Mouse (Mus musculus) heart, postnatal 25 days (tissue): ENCODE measurements at regions not wholly inside any gene's neighbourhood (a gene's known extent, or its start where the extent isn't known, plus 50 kb on each side); places are given as distances from the start of the nearest gene placed in this dataset.
A peak's percentile ranks its signal among the peaks of the same experiment; 100 is the strongest.

ENCODE experiments used
- DNase-seq: peaks from one replicate; pipeline ENCODE4 v3.0.0; 2022; ENCODE audit warnings: low spot score
- intact Hi-C: fragments of 180-260 bp; cut with DNase I; formaldehyde crosslinking; loops from one replicate; pipeline ENCODE4 v1.15.1; 2025

DNA sequence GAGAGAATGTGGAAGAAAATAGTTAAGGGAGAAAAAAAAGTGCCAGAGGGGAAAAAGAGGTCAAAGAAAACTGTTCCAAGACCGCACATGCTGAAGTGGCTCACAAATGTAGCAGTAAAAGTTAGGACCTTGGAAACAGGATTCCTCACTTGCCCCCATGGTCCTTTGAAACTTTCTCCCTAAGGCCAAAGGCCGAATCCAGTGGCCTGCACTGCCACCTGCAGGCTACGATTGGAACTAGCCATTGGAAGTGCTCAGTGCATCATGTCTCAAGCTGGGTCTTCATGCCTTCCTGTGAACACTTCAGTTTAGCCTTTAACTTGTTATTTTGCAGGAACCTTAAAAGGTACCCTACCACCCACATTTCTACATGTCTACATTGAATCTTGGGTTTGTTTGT, 56.3 kb upstream of the Mctp2 start:
- DNase-seq: peak; percentile 18
- intact Hi-C loops: loop anchor here (1.0 kb wide), 1 partner anchor 122 kb away; no protein-coding TSS in a partner anchor

GRCm38 (mm10) chr7:72391323-72391722, 84.9 kb upstream of the Mctp2 start:
- no peak for DNase-seq
- intact Hi-C loops: loop anchor here (10.0 kb wide), 1 partner anchor 1093 kb away; no protein-coding TSS in a partner anchor

GRCm38 (mm10) chr7:72400056-72400455, 93.6 kb upstream of the Mctp2 start:
- intact Hi-C loops: loop anchor here (1.0 to 5.0 kb wide), 4 partner anchors 977 to 1249 kb away; partner anchors contain the start of gene Rgma
- DNase-seq: peak; percentile 3

DNA sequence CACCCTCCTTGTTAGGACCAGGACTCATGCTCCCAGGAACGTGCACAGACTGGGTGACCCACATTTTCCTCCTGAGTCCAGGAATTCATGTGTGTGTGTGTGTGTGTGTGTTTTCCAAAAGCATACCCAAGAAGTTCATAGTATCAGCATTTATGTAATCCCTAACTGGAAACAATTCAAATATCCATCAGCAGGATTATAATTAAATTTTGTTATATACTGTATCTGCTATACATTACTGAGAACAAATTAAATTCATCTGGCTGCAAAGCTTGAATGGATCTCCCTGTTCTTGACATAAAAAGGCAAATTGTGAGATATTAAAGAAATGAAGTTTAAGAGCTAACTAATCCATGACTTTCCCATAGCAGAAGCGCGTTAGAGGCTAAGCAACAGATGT, 99.7 kb upstream of the Mctp2 start:
- intact Hi-C loops: no loop called here
- no peak for DNase-seq

GRCm38 (mm10) chr7:72408409-72408986, 102.1 kb upstream of the Mctp2 start:
- intact Hi-C loops: no loop called here

DNA sequence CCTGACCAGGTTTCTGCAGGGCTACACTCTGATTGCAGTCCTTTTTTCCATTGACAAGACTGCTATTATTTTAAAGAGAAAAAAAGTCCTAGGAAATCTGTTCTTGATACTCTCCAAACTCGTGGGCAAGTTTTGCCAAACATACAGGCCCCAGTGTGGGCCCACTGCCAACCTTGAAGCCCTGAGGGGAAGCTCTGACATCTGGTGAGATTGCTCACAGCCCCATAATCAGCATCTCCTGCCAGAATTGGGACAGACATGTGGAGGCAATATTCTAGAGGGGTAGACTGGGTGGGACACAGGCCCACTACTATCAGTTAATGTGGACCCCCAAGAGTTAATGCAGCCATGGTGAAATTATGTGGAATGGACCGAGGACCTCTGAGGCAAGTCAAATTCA, 132.1 kb upstream of the Mctp2 start:
- intact Hi-C loops: no loop called here
- DNase-seq: peak; percentile 33

More at GRCm38 (mm10) chr7:72408409-72408986, 102.1 kb upstream of the Mctp2 start:
- DNase-seq: no peak

DNA sequence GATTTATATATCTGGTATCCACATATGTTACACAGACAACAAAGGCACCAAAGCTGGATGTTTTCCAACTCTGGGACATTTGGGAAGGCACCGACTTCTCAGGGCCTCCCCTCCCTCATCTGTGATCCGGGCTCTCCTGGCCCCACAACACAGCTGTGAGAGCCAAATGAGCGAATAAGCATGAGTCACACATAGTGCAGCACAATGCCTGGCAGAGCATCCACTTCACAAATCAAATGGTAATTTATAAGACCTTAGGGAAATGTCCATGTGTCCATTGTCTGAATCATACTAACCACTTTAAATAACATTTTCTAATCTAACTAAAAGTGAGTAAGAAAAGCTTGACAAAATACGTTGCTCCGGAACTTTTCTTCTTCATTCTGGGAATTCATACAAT, 135.6 kb upstream of the Mctp2 start:
- intact Hi-C loops: no loop called here
- peak; percentile 26 for DNase-seq

DNA sequence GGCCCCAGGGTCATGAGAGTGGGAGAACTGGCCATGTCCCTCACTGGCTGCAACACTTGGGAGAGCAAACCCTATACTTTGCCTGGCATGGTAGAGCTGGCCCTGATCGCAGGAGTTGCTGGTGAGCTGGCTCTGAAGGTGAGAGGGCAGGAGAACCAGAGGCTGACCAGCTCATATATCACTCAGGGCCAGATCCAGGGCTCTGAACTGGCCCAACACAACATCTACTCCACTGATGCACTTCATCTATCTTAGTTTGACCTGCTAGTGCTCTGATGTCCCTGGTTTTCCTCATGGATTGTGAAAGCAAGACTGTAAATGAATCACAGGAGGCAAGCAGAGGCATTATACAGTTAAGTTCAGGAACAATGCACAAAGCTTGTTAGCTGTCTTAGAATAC, 137.6 kb upstream of the Mctp2 start:
- intact Hi-C loops: no loop called here
- no peak for DNase-seq

- intact Hi-C loops: no loop called here
- DNase-seq: no peak
Measured at GRCm38 (mm10) chr7:72444792-72445191, 138.4 kb upstream of the Mctp2 start.

DNA sequence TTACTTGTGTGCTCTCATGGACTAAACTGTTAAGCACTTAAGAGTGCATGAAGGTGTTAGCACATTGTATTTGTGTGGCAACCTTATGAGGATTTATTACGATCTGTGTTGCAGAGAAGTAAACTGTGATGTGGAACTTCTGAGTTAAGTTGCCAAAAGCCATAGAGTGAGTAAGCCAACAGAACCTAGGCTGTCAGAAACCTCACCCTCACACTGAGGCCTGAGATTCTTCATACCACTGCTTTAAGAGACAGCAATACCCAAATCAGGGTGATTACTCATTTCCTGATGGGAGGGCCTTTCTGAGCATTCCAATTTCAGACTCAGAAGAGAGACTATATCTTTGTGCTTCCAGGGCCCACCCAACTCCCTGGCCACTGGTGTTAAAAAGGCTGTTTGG, 140.5 kb upstream of the Mctp2 start:
- intact Hi-C loops: no loop called here
- no peak for DNase-seq

DNA sequence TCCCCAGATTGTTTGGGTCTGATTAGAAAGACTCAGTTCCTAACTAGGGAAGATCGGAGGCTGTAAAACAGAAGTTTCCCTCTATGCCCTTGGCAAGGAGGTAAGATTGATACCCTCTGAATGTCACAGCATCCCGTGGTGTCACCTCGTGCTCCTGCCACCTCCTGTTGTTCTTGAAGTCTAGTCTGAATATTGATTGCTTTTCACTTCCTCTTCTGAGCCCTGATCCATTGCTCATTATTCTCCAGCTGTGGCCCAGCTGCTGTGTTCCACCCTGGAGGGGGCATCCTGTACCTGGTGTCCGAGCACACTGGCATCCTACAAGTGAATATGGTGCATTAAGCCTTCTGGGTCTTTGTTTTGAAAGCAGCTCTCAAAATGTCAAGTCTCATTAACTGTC, 156.6 kb upstream of the Mctp2 start:
- intact Hi-C loops: no loop called here
- no peak for DNase-seq

DNA sequence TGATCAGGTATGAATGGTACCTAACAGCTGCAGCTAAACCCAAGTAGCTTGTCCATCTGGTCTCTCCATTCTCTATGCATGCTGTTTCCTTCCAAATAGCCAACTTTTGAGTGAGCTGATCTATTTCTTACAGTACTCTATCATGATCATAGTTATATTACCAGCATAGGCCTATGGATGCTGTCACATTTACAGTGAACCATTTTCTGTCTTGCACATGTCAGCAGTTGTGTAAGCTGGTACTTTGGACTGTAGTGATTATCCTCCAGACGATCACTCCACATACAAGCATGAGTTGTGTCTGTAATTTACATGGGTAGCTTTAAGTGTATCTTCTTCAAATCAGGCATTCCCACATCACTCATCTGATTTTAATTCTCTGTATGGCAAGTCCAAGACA, 158.2 kb upstream of the Mctp2 start:
- intact Hi-C loops: no loop called here
- no peak for DNase-seq

GRCm38 (mm10) chr7:72469691-72470090, 163.3 kb upstream of the Mctp2 start:
- intact Hi-C loops: no loop called here

GRCm38 (mm10) chr7:72474751-72475150, 168.3 kb upstream of the Mctp2 start:
- intact Hi-C loops: no loop called here
- no peak for DNase-seq

More at GRCm38 (mm10) chr7:72469691-72470090, 163.3 kb upstream of the Mctp2 start:
- no peak for DNase-seq

- DNase-seq: no peak
- intact Hi-C loops: no loop called here
Measured at GRCm38 (mm10) chr7:72478936-72479335, 172.5 kb upstream of the Mctp2 start.

DNA sequence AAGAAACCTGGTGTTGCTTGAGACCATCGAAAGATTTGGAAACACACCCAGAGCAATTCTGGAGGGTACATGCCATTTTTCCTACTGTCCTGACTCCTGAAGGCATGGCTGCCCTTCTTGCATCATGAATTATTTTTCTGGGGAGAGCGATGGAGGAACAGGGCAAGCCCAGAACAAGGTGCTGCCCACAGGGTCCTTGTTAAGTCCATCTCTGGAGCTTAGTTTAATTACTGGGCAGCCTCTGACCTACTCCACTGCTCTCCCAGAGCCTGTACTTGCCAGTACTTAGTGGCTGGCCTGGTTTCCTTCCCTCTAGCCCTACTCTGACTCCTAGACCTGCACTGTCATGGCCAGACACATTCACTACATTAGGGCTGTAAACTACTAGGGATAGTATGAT, 174.9 kb upstream of the Mctp2 start:
- no peak for DNase-seq
- intact Hi-C loops: no loop called here

DNA sequence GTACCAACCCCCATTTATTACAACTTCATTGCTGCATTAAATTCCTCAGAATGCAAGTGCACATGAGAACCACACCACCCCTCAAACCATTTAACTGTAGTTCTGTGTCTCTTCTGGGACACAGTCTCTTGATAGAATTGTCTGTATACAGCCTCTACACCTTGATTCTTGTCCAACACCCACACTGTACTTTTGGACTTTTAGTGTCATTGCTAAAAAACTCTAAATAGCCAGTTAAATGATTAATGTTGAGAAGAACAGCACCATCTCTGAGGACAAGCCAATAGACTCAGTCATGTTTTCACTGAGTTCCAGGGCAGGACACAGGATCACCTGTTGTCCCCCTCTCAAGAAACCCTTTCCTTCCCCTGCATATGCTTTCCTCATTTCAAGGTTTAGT, 183.8 kb upstream of the Mctp2 start:
- intact Hi-C loops: no loop called here
- no peak for DNase-seq

DNA sequence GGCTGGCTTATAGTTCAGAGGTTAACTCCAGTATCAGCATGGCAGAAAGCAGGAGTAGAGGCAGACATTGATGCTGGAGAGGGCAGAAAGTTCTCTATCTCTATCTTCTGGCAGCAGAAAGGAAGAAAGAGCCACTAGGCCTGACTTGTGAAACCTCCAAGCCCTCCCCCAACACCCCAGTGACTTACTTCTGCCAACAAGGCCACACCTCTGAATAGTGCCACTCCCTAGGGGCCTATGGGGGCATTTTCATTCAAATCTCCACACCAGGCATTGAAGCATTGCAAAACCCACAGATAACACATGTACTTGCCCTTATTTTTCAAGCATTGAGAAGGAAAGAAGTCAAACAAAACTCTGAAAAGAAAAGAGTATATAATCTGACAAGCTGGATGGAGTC, 186.9 kb upstream of the Mctp2 start:
- intact Hi-C loops: no loop called here

GRCm38 (mm10) chr7:72496933-72497631, 190.7 kb upstream of the Mctp2 start:
- intact Hi-C loops: no loop called here
- DNase-seq: no peak

More for the DNA sequence above, 186.9 kb upstream of the Mctp2 start:
- no peak for DNase-seq

GRCm38 (mm10) chr7:72498562-72499230, 192.3 kb upstream of the Mctp2 start:
- intact Hi-C loops: no loop called here
- DNase-seq: peak; percentile 19

GRCm38 (mm10) chr7:72499788-72500187, 193.4 kb upstream of the Mctp2 start:
- intact Hi-C loops: no loop called here
- no peak for DNase-seq
